Mouse (Mus musculus): ENCODE data around the gene Irf2. TPM values are rescaled to one million over a fixed set of nuclear protein-coding genes. Genes with fewer than 3 reads are reported as not detected.

The Irf2 gene
- total and polyA plus RNA-seq, 3 experiments, result 4.9 to 19.4 TPM; not detected in 1

GRCm38 (mm10) chr8:46818990-46819288 is 79.4 kb downstream of the Irf2 start:
- Histone ChIP-seq H3K9ac (ENCODE audit: control insufficient read depth, low read depth, low read length, poor library complexity, severe bottlenecking) (no peak overlapping the region), H3K4me3 (ENCODE audit: control insufficient read depth in 1 of 2, insufficient read depth in 1 of 2, low read depth in 2 of 2, low read length in 2 of 2) (no peak overlapping the region), H3K9me3 (replicated peaks; ENCODE audit: insufficient read depth, low read length) (no peaks in the 10 kb centered on the region), H3K79me2 (ENCODE audit: control insufficient read depth, insufficient read depth, low read length, poor library complexity) (no peaks in the 10 kb centered on the region), H3K4me1 (ENCODE audit: control insufficient read depth in 1 of 2, insufficient read depth in 2 of 2, low read length in 2 of 2) (peaks cover 6 to 16% of the 10 kb centered on the region in 2 experiments), H3K36me3 (ENCODE audit: control insufficient read depth in 1 of 2, insufficient read depth in 2 of 2, low read length in 2 of 2) (peaks cover 6 to 16% of the 10 kb centered on the region in 2 experiments), H3K27ac (ENCODE audit: control insufficient read depth, low read depth, low read length) (0 out of 2 replicates have a peak overlapping the region, but pooled peaks have one; percentile 2), H3K27me3 (ENCODE audit: control insufficient read depth in 1 of 2, insufficient read depth in 2 of 2, low read length in 2 of 2) (no peaks in the 10 kb centered on the region)
- DNase-seq (ENCODE audit: low read depth, low spot score), result peak; percentile 94
- TF ChIP-seq MEF2A (IDR thresholded peaks at IDR 0.05; ENCODE audit: extremely low read depth, insufficient replicate concordance, low read depth, low read length, poor library complexity, severe bottlenecking) (no peak), RCOR1 (IDR thresholded peaks at IDR 0.05; ENCODE audit: low read depth, low read length) (peak; percentile 84), TCF12 (IDR thresholded peaks at IDR 0.05; ENCODE audit: low read depth, low read length) (peak; percentile 78), EP300 (IDR thresholded peaks at IDR 0.05; ENCODE audit: low read depth in 1 of 2, low read length in 2 of 2) (peak; percentile 75 to 76), MAFK (IDR thresholded peaks at IDR 0.05; ENCODE audit: borderline replicate concordance, low read depth, low read length) (0 out of 2 replicates have a peak, but pooled peaks have one; percentile 4), USF2 (IDR thresholded peaks at IDR 0.05; ENCODE audit: borderline replicate concordance in 1 of 2, insufficient read depth in 1 of 2, low read depth in 1 of 2, low read length in 2 of 2) (no peak), MAX (IDR thresholded peaks at IDR 0.05; ENCODE audit: low read length) (no peak; the same call in 1 of the 2 replicates), E2F4 (IDR thresholded peaks at IDR 0.05; ENCODE audit: borderline replicate concordance, low read depth, low read length) (no peak), TAL1 (IDR thresholded peaks at IDR 0.05; ENCODE audit: low read length) (peak; percentile 45), GABPA (IDR thresholded peaks at IDR 0.05; ENCODE audit: low read depth, low read length) (no peak), POLR2A (IDR thresholded peaks at IDR 0.05; ENCODE audit: control insufficient read depth in 1 of 2, insufficient read depth in 1 of 2, low read depth in 1 of 2, low read length in 2 of 2, poor library complexity in 1 of 2) (no peak), HCFC1 (IDR thresholded peaks at IDR 0.05; ENCODE audit: low read depth, low read length) (0 out of 2 replicates have a peak, but pooled peaks have one; percentile 17), POLR2AphosphoS5 (IDR thresholded peaks at IDR 0.05; ENCODE audit: borderline replicate concordance, low read depth, low read length) (no peak), UBTF (IDR thresholded peaks at IDR 0.05; ENCODE audit: borderline replicate concordance, insufficient read depth, low read depth, low read length) (no peak), BHLHE40 (IDR thresholded peaks at IDR 0.05; ENCODE audit: borderline replicate concordance, low read depth, low read length) (0 out of 2 replicates have a peak, but pooled peaks have one; percentile 48), USF1 (IDR thresholded peaks at IDR 0.05; ENCODE audit: low read depth, low read length) (no peak), POLR2AphosphoS2 (IDR thresholded peaks at IDR 0.05; ENCODE audit: low read length) (no peak), MXI1 (IDR thresholded peaks at IDR 0.05; ENCODE audit: low read depth, low read length) (peak; percentile 38; the same call in 1 of the 2 replicates), NRF1 (IDR thresholded peaks at IDR 0.05; ENCODE audit: insufficient read depth, low read depth, low read length, poor library complexity, severe bottlenecking) (no peak), SIN3A (IDR thresholded peaks at IDR 0.05; ENCODE audit: low read length) (peak; percentile 75), ELF1 (IDR thresholded peaks at IDR 0.05; ENCODE audit: low read depth, low read length) (no peak), ETS1 (IDR thresholded peaks at IDR 0.05; ENCODE audit: low read depth, low read length) (peak; percentile 80), CTCF (IDR thresholded peaks at IDR 0.05 in 2 of 3, conservative IDR thresholded peaks at IDR 0.05 in 1 of 3; ENCODE audit: control insufficient read depth in 1 of 3, insufficient read depth in 1 of 3, low read depth in 2 of 3, low read length in 3 of 3, poor library complexity in 1 of 3, severe bottlenecking in 1 of 3) (no peak), NELFE (IDR thresholded peaks at IDR 0.05; ENCODE audit: low read depth, low read length) (no peak), MAZ (IDR thresholded peaks at IDR 0.05; ENCODE audit: low read depth, low read length) (no peak), ZNF384 (IDR thresholded peaks at IDR 0.05; ENCODE audit: low read depth, low read length) (peak; percentile 100), KAT2A (conservative IDR thresholded peaks at IDR 0.05; ENCODE audit: low read depth, low read length) (no peak), CHD2 (IDR thresholded peaks at IDR 0.05; ENCODE audit: low read length) (no peak), JUND (IDR thresholded peaks at IDR 0.05; ENCODE audit: low read depth, low read length) (no peak), GATA1 (IDR thresholded peaks at IDR 0.05; ENCODE audit: low read depth, low read length) (peak; percentile 71), ZC3H11A (IDR thresholded peaks at IDR 0.05; ENCODE audit: low read depth, low read length) (no peak), SMC3 (IDR thresholded peaks at IDR 0.05; ENCODE audit: low read depth, low read length) (no peak), ZMIZ1 (IDR thresholded peaks at IDR 0.05; ENCODE audit: low read depth, low read length) (no peak), MYB (IDR thresholded peaks at IDR 0.05; ENCODE audit: low read depth, low read length) (no peak), ZKSCAN1 (IDR thresholded peaks at IDR 0.05; ENCODE audit: low read depth, low read length) (peak; percentile 80; the same call in 1 of the 2 replicates), TBP (IDR thresholded peaks at IDR 0.05; ENCODE audit: low read depth, low read length) (no peak), MYC (IDR thresholded peaks at IDR 0.05; ENCODE audit: low read depth, low read length) (peak; percentile 52; the same call in 1 of the 2 replicates), RAD21 (IDR thresholded peaks at IDR 0.05; ENCODE audit: low read depth, low read length) (no peak)
